Mouse (Mus musculus) forebrain, embryonic 15.5 days (tissue): ENCODE measurements around the gene Ptpn14. TPM values are rescaled to one million over a fixed set of nuclear protein-coding genes. Genes with fewer than 3 reads are reported as not detected.

Experiments
- ATAC-seq: fragments of 200-750 bp; cut with Nextera tagmentation; replicated peaks from 2 replicates; pipeline ENCODE4 v1.8.0; 2017; ENCODE audit warnings: mild to moderate bottlenecking, moderate TSS enrichment, moderate library complexity
- H3K27ac ChIP-seq: fragments of 300-500 bp; sonication (generic); replicated peaks from 2 replicates; pipeline ENCODE4 v1.5.1; 2015; ENCODE audit warnings: mild to moderate bottlenecking, inconsistent platforms
- H3K27me3 ChIP-seq: fragments of 300-500 bp; sonication (generic); 2 replicates; pipeline ENCODE4 v1.6.1; 2015; ENCODE audit warnings: inconsistent platforms
- H3K36me3 ChIP-seq: fragments of 300-500 bp; sonication (generic); 2 replicates; pipeline ENCODE4 v1.6.1; 2015; ENCODE audit warnings: mild to moderate bottlenecking, inconsistent platforms
- H3K4me1 ChIP-seq: fragments of 300-500 bp; sonication (generic); 2 replicates; pipeline ENCODE4 v1.6.1; 2015; ENCODE audit warnings: inconsistent platforms
- H3K4me2 ChIP-seq: fragments of 300-500 bp; sonication (generic); replicated peaks from 2 replicates; pipeline ENCODE4 v1.6.1; 2015; ENCODE audit warnings: mild to moderate bottlenecking, inconsistent platforms
- H3K4me3 ChIP-seq: fragments of 300-500 bp; sonication (generic); 2 replicates; pipeline ENCODE4 v1.5.1; 2015; ENCODE audit warnings: mild to moderate bottlenecking, inconsistent platforms
- H3K9ac ChIP-seq: fragments of 300-500 bp; sonication (generic); replicated peaks from 2 replicates; pipeline ENCODE4 v1.6.1; 2015; ENCODE audit warnings: mild to moderate bottlenecking, inconsistent platforms
- H3K9me3 ChIP-seq: fragments of 300-500 bp; sonication (generic); 2 replicates; pipeline ENCODE4 v1.6.1; 2016; ENCODE audit warnings: inconsistent platforms
- WGBS: fragments of 180-500 bp; shearing (Covaris S2); methylation state at CpG from one replicate; pipeline ENCODE4 v1.1.7; 2015; ENCODE audit warnings: mixed read lengths; 5-methylcytosine and 5-hydroxymethylcytosine counted together
- polyA plus RNA-seq: library from polyadenylated mRNA; unstranded; fragments of >200 nt; fragmentation: Nextera tagmentation; extraction: Ambion mirVana; gene quantifications from 2 replicates; pipeline ENCODE4 v1.2.1, GENCODE M21; 2015

Ptpn14 gene
- polyA plus RNA-seq, 1 experiment from 2014 or later, result 0.64 TPM

DNA sequence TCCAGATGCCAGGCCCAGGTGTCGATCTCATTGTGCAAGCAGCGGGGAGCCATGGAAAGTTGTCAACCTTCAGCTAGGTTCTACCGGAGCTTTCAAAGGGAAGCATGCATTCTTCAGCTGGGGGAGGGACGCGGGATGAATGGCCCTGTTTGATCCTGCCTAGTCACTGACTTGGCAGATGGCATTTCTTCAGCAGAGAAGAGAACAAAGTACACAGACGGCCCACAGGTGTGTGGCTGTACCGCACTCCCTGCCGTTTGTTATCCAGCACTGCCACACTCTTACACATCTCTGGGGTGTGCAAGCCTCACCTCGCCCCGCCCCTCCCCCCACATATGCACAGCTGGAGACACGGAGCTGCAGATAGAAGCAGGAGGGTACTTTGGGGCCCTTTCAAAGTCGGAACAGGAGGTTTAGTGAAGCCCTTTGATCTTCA lies 102.7 kb downstream of the Ptpn14 start:
- H3K4me2 ChIP-seq, result no peak overlapping the region
- no peaks in the 10 kb centered on the region for H3K36me3 ChIP-seq
- H3K4me3 ChIP-seq, result no peak overlapping the region
- H3K27me3 ChIP-seq, result no peaks in the 10 kb centered on the region
- 12% methylated on average over 12 of the region's 12 CpGs for WGBS
- no peaks in the 10 kb centered on the region for H3K4me1 ChIP-seq
- no peaks in the 10 kb centered on the region for H3K9me3 ChIP-seq
- H3K9ac ChIP-seq, result no peak overlapping the region
- H3K27ac ChIP-seq, result no peak overlapping the region
- ATAC-seq, result no peak

DNA sequence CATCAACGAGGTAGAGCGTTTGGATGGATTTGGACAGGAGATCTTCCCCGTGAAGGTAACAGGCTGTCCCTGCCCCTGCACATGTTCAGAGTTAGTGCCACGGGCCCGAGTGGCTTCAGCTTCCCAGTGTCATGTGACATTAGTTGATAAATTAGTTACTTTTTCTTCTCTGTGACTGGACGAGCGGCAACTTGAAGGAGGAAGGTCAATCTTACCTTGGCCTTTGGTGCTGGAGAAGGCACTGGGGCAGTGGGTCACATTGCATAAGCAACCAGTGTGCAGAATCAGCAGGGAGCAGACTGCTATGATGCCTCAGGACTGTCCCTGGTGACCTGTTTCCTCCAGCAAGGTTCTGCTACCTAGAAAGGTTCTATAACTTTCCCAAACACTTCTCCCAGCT lies 105.3 kb downstream of the Ptpn14 start:
- no peaks in the 10 kb centered on the region for H3K27me3 ChIP-seq
- H3K36me3 ChIP-seq, result no peaks in the 10 kb centered on the region
- H3K4me2 ChIP-seq, result no peak overlapping the region
- no peak overlapping the region for H3K27ac ChIP-seq
- 88% methylated on average over 7 of the region's 7 CpGs for WGBS
- H3K4me1 ChIP-seq, result no peaks in the 10 kb centered on the region
- no peak overlapping the region for H3K9ac ChIP-seq
- no peak for ATAC-seq
- no peaks in the 10 kb centered on the region for H3K9me3 ChIP-seq
- H3K4me3 ChIP-seq, result no peak overlapping the region

DNA sequence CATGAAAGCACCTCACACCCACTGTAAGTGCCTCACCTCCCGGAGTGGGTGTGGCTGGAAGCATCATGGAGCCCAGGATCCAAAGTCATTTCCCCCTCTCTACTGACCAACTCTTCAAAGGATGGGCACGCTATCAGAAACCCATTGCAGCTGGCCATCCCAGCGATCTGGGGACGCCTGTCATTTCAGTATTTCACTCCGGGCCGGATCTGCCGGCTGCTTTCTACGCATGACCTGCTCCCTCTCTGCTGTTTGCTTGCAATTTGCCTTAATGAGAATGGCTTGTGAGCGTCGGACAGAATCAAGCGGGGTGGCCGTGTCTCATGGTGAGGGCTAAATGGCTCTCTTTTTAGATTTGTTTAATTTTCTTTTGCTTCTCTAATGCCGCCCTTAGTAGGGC lies 106.1 kb downstream of the Ptpn14 start:
- no peak overlapping the region for H3K4me2 ChIP-seq
- ATAC-seq, result no peak

DNA sequence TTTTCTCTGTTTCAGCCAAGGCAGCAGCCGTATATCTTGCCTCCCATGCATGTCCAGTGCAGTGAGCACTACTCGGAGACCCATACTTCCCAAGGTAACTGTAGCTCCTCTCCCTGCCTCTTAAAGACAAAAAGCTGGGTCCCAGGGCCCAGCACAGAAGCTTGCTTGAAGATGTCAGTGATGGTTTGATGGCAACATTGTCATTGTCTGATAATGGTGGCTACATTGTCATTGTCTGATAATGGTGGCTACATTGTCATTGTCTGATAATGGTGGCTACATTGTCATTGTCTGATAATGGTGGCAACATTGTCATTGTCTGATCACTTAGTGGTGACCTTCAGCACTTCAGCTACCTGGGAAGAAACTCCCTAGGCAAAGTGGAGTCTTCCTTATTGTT lies 118.3 kb downstream of the Ptpn14 start:
- Histone ChIP-seq H3K4me1 (no peaks in the 10 kb centered on the region), H3K9ac (no peak overlapping the region), H3K4me3 (no peak overlapping the region), H3K9me3 (no peaks in the 10 kb centered on the region), H3K36me3 (no peaks in the 10 kb centered on the region), H3K4me2 (no peak overlapping the region), H3K27ac (no peak overlapping the region), H3K27me3 (no peaks in the 10 kb centered on the region)
- no peak for ATAC-seq
- WGBS, result 95% methylated on average over 2 of the region's 2 CpGs

More for the DNA sequence above, 106.1 kb downstream of the Ptpn14 start:
- Histone ChIP-seq H3K4me1 (no peaks in the 10 kb centered on the region), H3K4me3 (no peak overlapping the region), H3K9ac (no peak overlapping the region), H3K27me3 (no peaks in the 10 kb centered on the region), H3K36me3 (no peaks in the 10 kb centered on the region), H3K9me3 (no peaks in the 10 kb centered on the region), H3K27ac (no peak overlapping the region)
- WGBS, result 45% methylated on average over 13 of the region's 13 CpGs

DNA sequence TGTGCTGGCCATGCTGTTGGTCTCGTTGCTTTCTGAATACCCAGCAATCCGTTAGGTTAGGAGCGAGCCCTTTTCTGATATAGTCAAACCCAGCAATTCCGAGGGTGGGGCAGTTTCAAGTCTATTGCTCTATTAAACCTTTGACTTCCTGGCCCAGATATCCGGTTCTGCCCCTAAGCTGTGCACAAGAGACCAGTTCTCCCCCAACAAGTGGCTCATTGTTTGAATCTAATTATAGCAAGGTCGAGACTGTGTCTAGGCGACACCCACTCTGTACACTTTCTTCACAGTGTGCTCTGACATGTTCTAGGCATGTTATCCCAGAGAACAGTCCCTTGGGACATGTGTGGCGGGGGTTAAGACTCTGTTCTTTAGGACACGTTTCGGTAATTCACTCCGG lies 121.5 kb downstream of the Ptpn14 start:
- Histone ChIP-seq H3K27ac (no peak overlapping the region), H3K4me2 (no peak overlapping the region), H3K9me3 (no peaks in the 10 kb centered on the region), H3K27me3 (no peaks in the 10 kb centered on the region), H3K4me3 (no peak overlapping the region), H3K9ac (no peak overlapping the region), H3K4me1 (no peaks in the 10 kb centered on the region), H3K36me3 (no peaks in the 10 kb centered on the region)
- WGBS, result 75% methylated on average over 11 of the region's 11 CpGs
- ATAC-seq, result no peak

DNA sequence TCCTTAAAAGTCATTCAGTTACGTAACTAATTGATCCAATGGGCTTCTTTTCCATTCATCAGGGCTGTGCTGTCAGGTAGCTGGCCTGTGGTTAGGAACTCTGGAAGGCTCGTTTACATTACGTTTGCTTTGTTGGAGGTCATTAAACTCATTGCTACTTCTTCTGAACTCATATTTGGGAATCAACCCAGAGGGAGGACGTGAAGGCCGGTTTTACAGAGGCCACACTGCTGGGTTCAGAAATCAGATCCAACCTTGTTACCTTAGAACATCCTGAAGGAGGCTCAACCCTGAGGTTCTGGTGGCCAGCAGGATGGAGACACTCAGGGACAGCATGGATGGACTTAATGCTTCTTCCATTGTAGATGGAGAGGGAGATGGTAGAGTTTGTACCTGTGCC lies 124.0 kb downstream of the Ptpn14 start:
- H3K27ac ChIP-seq, result no peak overlapping the region
- H3K4me3 ChIP-seq, result no peak overlapping the region
- no peak overlapping the region for H3K4me2 ChIP-seq
- H3K4me1 ChIP-seq, result no peaks in the 10 kb centered on the region
- no peaks in the 10 kb centered on the region for H3K27me3 ChIP-seq
- H3K9ac ChIP-seq, result no peak overlapping the region
- no peaks in the 10 kb centered on the region for H3K9me3 ChIP-seq
- 78% methylated on average over 5 of the region's 5 CpGs for WGBS
- no peaks in the 10 kb centered on the region for H3K36me3 ChIP-seq
- no peak for ATAC-seq

DNA sequence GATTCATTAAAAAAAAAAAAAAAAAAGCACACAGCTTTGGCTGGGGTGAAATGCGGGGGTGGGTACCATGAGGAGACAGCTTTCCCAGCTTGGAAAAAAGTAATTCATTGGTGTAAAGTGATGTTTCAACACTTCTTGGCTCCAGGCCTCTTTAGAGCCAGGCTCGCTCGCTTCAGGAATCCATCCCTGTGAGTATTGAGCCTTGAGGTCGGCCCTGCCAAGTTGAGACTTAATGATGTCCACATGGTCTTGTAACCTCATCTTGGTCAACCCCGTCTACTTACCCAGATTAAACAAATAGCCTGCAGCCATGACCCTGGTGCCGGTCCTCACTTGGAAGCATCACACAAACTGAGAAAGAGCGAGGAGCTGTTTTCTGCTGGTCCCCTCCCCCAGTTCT lies 124.4 kb downstream of the Ptpn14 start:
- whole genome bisulfite sequencing, result 91% methylated on average over 7 of the region's 7 CpGs
- no peaks in the 10 kb centered on the region for H3K27me3 ChIP-seq

DNA sequence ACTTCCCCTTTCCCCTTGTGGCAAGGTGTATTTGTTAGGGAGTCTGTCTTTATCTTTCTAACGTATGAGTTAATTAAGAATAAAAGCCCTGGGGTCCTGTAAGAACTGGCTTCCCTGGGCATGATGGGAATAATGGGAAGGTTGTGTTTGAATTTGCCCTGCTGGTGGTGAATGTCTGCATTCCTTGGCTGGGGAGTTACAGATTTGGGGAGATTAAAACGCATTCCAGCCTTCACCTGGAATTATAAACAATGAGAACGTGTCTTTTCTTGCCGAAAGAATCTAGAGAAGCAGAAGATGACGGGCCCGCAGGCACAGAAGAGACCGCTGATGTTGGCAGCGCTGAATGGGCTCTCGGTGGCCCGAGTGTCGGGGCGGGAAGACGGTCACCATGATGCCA lies 126.6 kb downstream of the Ptpn14 start:
- Histone ChIP-seq H3K36me3 (no peaks in the 10 kb centered on the region), H3K4me2 (no peak overlapping the region), H3K27me3 (no peaks in the 10 kb centered on the region), H3K27ac (no peak overlapping the region), H3K9ac (no peak overlapping the region), H3K4me1 (no peaks in the 10 kb centered on the region), H3K9me3 (no peaks in the 10 kb centered on the region), H3K4me3 (no peak overlapping the region)
- no peak for ATAC-seq
- WGBS, result 85% methylated on average over 13 of the region's 13 CpGs

More for the DNA sequence above, 124.4 kb downstream of the Ptpn14 start:
- Histone ChIP-seq H3K4me1 (no peaks in the 10 kb centered on the region), H3K4me3 (no peak overlapping the region), H3K9me3 (no peaks in the 10 kb centered on the region), H3K9ac (no peak overlapping the region), H3K27ac (no peak overlapping the region), H3K4me2 (no peak overlapping the region), H3K36me3 (no peaks in the 10 kb centered on the region)
- no peak for ATAC-seq

DNA sequence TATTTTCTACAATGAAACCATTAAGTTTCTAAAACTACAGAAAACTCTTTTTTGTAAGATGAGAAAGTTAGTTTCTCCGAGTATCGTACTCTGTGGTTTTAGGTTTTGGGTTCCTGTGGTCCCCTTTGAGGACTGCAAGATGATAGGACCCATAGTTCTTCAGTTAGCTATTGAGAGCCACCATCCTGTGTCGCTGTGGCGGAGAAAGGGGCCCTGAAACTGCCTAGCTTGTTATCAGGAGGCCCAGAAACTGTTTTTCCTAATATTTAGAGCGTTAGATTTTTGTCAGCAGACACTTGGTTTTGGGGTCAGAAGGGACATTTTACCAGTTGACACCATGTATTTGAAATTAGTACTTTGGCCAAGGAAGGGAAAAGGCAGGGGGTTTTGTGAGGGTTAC lies 127.7 kb downstream of the Ptpn14 start:
- Histone ChIP-seq H3K9me3 (no peaks in the 10 kb centered on the region), H3K4me3 (no peak overlapping the region), H3K9ac (no peak overlapping the region), H3K4me2 (no peak overlapping the region), H3K27ac (no peak overlapping the region), H3K27me3 (no peaks in the 10 kb centered on the region), H3K4me1 (no peaks in the 10 kb centered on the region), H3K36me3 (no peaks in the 10 kb centered on the region)
- no peak for ATAC-seq
- 94% methylated on average over 5 of the region's 5 CpGs for WGBS

DNA sequence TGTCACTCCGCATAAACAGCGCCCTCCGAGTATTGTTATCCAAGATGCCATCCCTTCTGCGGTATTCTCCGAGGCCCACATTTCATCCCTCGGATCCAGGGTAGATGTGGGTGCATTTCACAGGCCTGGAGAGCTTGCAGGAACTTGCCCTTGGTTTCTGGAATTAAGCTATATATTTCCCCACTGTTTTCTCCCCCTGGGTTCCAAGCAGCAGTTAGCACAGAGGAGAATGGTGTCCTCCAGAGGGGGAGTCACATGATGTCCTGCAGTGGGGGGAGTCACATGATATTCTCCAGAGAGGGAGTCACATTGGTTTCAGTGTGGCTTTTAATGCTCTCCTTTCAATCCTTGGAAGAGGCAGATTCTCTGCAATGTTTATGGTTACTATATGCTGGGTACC lies 130.3 kb downstream of the Ptpn14 start:
- no peak overlapping the region for H3K27ac ChIP-seq
- H3K4me1 ChIP-seq, result no peaks in the 10 kb centered on the region
- ATAC-seq, result no peak
- H3K27me3 ChIP-seq, result no peaks in the 10 kb centered on the region
- no peaks in the 10 kb centered on the region for H3K9me3 ChIP-seq
- 67% methylated on average over 6 of the region's 6 CpGs for WGBS
- H3K9ac ChIP-seq, result no peak overlapping the region
- no peaks in the 10 kb centered on the region for H3K36me3 ChIP-seq
- H3K4me3 ChIP-seq, result no peak overlapping the region
- H3K4me2 ChIP-seq, result no peak overlapping the region

DNA sequence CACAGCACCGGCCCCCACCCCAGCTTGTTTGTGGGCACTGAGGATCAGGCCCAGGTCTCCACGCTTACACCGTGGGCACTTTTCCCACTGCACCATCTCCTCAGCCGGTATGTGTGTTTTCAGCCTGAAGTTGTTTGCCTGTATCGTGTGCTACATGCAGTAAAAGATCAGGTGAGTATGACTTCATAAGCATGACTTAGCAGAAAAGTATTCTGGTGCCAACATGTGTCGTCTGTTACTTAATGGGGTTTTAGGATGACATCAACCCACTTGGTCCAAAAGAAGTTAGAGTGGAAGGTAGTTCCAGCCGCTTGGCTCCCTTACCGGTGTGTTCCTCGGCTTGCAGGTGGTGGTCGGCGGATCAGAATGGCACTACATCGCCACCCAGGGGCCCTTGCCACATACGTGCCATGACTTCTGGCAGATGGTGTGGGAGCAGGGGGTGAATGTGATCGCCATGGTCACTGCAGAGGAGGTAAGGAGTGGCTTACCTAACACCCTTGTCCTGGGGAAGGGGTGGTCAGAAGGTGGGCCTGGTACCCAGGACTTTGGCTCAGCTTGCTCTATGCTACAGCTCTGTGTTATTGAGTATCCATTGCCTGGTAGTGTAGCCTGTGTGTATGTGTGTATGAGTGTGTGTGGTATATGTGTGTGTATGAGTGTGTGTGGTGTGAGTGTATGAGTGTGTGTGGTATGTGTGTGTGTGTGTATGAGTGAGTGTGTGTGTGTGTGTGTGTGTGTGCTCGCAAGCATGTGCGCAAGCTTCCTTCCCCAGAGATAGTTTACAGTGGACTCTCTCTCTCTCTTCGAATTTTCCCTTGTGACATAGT lies 132.3 kb downstream of the Ptpn14 start:
- Histone ChIP-seq H3K4me3 (no peak overlapping the region), H3K4me1 (peaks cover 13% of the 10 kb centered on the region), H3K4me2 (no peak overlapping the region), H3K27me3 (no peaks in the 10 kb centered on the region), H3K9me3 (no peaks in the 10 kb centered on the region), H3K27ac (no peak overlapping the region), H3K9ac (no peak overlapping the region), H3K36me3 (no peaks in the 10 kb centered on the region)
- WGBS, result 90% methylated on average over 17 of the region's 17 CpGs
- ATAC-seq, result no peak; the same call in 1 of the 2 replicates

DNA sequence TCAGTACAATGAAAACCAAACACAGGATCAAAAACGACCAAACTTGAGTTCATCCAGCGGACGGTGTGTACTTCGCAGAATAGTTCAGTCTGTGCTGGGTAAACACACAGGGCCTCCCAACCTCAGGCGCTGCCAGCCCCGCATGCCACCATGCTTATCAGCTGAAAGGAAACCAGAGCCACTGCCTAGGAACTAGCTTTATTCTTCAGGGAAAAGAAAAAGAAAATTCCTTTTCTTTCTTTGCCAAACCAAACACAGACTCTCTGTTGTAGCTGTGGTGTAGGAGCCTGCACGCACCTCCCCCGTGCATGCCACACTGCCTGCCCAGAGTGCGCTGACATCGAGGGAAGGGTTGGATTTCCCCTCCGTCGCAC lies 132.9 kb downstream of the Ptpn14 start:
- Histone ChIP-seq H3K4me1 (peaks cover 17% of the 10 kb centered on the region), H3K9me3 (no peaks in the 10 kb centered on the region), H3K9ac (no peak overlapping the region), H3K27me3 (no peaks in the 10 kb centered on the region), H3K4me3 (no peak overlapping the region), H3K27ac (no peak overlapping the region), H3K36me3 (no peaks in the 10 kb centered on the region), H3K4me2 (no peak overlapping the region)
- WGBS, result 66% methylated on average over 12 of the region's 12 CpGs
- no peak for ATAC-seq

DNA sequence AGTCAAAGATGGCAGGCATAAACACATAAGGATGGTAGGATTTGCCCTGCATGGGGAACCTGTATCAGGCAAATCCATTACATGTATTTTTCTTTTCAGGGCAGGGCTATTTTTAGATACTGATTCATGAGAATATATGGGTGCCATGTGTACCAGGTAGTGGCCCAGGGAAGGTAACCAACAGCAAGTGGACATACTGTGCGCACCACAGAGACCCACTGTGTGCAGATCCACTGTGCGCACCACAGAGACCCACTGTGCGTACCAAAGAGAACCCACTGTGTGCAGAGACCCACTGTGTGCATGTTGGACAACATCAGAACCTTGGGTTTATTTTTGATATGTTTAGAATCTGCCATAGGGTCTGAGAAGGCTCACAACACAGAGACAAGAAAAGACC lies 135.7 kb downstream of the Ptpn14 start:
- 94% methylated on average over 3 of the region's 3 CpGs for WGBS
- H3K27me3 ChIP-seq, result no peaks in the 10 kb centered on the region
- H3K4me2 ChIP-seq, result no peak overlapping the region
- H3K36me3 ChIP-seq, result no peaks in the 10 kb centered on the region
- H3K27ac ChIP-seq, result no peak overlapping the region
- H3K4me1 ChIP-seq, result peaks cover 17% of the 10 kb centered on the region
- no peak for ATAC-seq
- no peak overlapping the region for H3K9ac ChIP-seq
- H3K4me3 ChIP-seq, result no peak overlapping the region
- H3K9me3 ChIP-seq, result no peaks in the 10 kb centered on the region
